Mouse (Mus musculus): ENCODE results near the gene Acsf2. TPM values are rescaled to one million over a fixed set of nuclear protein-coding genes. Genes with fewer than 3 reads are reported as not detected.

The Acsf2 gene
- polyA plus RNA-seq, 2 experiments, result 1.4 to 3.9 TPM

GRCm38 (mm10) chr11:94543932-94544331 is 57.7 kb downstream of the Acsf2 start:
- Histone ChIP-seq H3K36me3 (replicated peaks; ENCODE audit: control insufficient read depth, insufficient read depth, low read depth) (no peaks in the 10 kb centered on the region), H3K4me1 (replicated peaks; ENCODE audit: control insufficient read depth in 2 of 2, insufficient read depth in 2 of 2, low read length in 1 of 2) (no peaks in the 10 kb centered on the region), H3K4me2 (ENCODE audit: low read depth) (no peak overlapping the region), H3K27ac (no peak overlapping the region), H3K9me3 (ENCODE audit: control insufficient read depth, low read length) (no peaks in the 10 kb centered on the region), H3K9ac (replicated peaks) (no peak overlapping the region), H3K27me3 (ENCODE audit: control insufficient read depth, insufficient read depth, low read length) (no peaks in the 10 kb centered on the region), H3K4me3 (ENCODE audit: insufficient read depth in 1 of 2, low read depth in 2 of 2, low read length in 2 of 2) (no peak overlapping the region)
- no peak for ATAC-seq (ENCODE audit: insufficient read depth)
- peak in 2 of 3 experiments; percentile 17 to 25 for DNase-seq (ENCODE audit: low read depth in 3 of 3, low spot score in 3 of 3)
- WGBS (ENCODE audit: insufficient replicate concordance), result 47% methylated on average over 9 of the region's 9 CpGs
- TF ChIP-seq EP300 (IDR thresholded peaks at IDR 0.05; ENCODE audit: low read depth) (no peak), CTCF (IDR thresholded peaks at IDR 0.05; ENCODE audit: low read depth) (peak; percentile 80)

- Histone ChIP-seq H3K4me1 (replicated peaks; ENCODE audit: control insufficient read depth in 2 of 2, insufficient read depth in 2 of 2, low read length in 1 of 2) (no peaks in the 10 kb centered on the region), H3K36me3 (replicated peaks; ENCODE audit: control insufficient read depth, insufficient read depth, low read depth) (no peaks in the 10 kb centered on the region), H3K9me3 (ENCODE audit: control insufficient read depth, low read length) (no peaks in the 10 kb centered on the region), H3K4me3 (ENCODE audit: insufficient read depth in 1 of 2, low read depth in 2 of 2, low read length in 2 of 2) (no peak overlapping the region), H3K9ac (replicated peaks) (no peak overlapping the region), H3K4me2 (ENCODE audit: low read depth) (no peak overlapping the region), H3K27me3 (ENCODE audit: control insufficient read depth, insufficient read depth, low read length) (no peaks in the 10 kb centered on the region), H3K27ac (no peak overlapping the region)
- ATAC-seq (ENCODE audit: insufficient read depth) (no peak), DNase-seq (ENCODE audit: low read depth in 3 of 3, low spot score in 3 of 3) (no peak)
- no peak for TF ChIP-seq EP300 (IDR thresholded peaks at IDR 0.05; ENCODE audit: low read depth)
- no peak for TF ChIP-seq CTCF (IDR thresholded peaks at IDR 0.05; ENCODE audit: low read depth)
- 81% methylated on average over 12 of the region's 12 CpGs for WGBS (ENCODE audit: insufficient replicate concordance)
Observed at GRCm38 (mm10) chr11:94543344-94543743, 58.3 kb downstream of the Acsf2 start.

DNA sequence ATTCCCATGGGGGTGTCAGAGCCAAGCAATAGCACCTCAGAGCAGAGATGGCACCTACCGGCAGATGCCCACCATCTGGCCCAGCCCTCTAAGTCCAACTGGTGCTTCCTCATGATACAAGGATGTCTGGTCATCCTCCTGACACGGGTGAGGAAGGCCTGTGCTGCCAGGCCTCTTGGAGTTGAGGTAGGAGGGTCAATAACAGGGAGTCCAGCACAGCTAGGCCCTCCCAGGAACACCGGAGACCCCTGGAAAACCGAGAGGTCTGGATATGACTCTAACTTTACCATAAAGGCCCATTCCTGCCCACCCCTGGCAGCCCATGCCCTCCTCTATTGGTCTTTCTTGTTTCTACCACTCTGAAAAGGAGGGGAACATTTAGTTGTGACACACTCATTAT is 59.3 kb downstream of the Acsf2 start:
- 62% methylated on average over 4 of the region's 4 CpGs for WGBS (ENCODE audit: insufficient replicate concordance)

GRCm38 (mm10) chr11:94539761-94540160 is 61.9 kb downstream of the Acsf2 start:
- no peak for TF ChIP-seq EP300 (IDR thresholded peaks at IDR 0.05; ENCODE audit: low read depth)
- TF ChIP-seq CTCF (IDR thresholded peaks at IDR 0.05; ENCODE audit: low read depth), result no peak
- ATAC-seq (ENCODE audit: insufficient read depth), result no peak
- no peaks in the 10 kb centered on the region for H3K36me3 ChIP-seq (replicated peaks; ENCODE audit: control insufficient read depth, insufficient read depth, low read depth)

More for the DNA sequence above, 59.3 kb downstream of the Acsf2 start:
- ATAC-seq (ENCODE audit: insufficient read depth), result no peak
- Histone ChIP-seq H3K4me3 (ENCODE audit: insufficient read depth in 1 of 2, low read depth in 2 of 2, low read length in 2 of 2) (no peak overlapping the region), H3K36me3 (replicated peaks; ENCODE audit: control insufficient read depth, insufficient read depth, low read depth) (no peaks in the 10 kb centered on the region), H3K27ac (no peak overlapping the region), H3K4me1 (replicated peaks; ENCODE audit: control insufficient read depth in 2 of 2, insufficient read depth in 2 of 2, low read length in 1 of 2) (no peaks in the 10 kb centered on the region), H3K9me3 (ENCODE audit: control insufficient read depth, low read length) (no peaks in the 10 kb centered on the region), H3K4me2 (ENCODE audit: low read depth) (no peak overlapping the region), H3K9ac (replicated peaks) (no peak overlapping the region), H3K27me3 (ENCODE audit: control insufficient read depth, insufficient read depth, low read length) (no peaks in the 10 kb centered on the region)
- no peak for DNase-seq (ENCODE audit: low read depth in 3 of 3, low spot score in 3 of 3)
- TF ChIP-seq CTCF (IDR thresholded peaks at IDR 0.05; ENCODE audit: low read depth), result no peak
- no peak for TF ChIP-seq EP300 (IDR thresholded peaks at IDR 0.05; ENCODE audit: low read depth)

DNA sequence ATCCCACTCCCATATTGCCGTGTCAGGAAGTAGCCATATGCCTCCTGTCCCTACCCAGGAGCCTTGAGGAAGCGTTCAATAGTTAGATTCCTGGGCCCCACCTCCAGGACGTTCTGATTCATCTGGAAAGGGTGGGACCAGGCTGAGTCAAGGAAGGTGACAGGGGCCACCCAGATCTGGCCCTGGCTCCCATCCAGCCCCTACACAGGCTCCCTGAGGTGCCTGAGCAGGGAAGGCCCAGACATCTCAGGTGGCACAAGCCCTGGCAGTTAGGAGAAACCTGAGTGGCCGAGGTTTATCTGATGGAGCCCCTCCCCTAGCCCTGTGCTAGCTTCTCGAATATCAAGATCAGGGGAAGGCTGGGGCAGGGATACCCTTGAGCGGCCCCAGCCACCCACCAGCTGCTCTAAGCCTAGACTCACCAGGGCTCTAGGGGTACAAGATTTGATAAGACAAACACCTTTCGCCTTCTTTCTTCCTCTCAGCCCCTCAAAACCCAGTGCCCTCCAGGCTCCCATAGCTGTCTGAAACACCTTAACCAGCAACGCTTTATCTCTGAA is 62.9 kb downstream of the Acsf2 start:
- no peaks in the 10 kb centered on the region for H3K36me3 ChIP-seq (replicated peaks; ENCODE audit: control insufficient read depth, insufficient read depth, low read depth)
- H3K4me2 ChIP-seq (ENCODE audit: low read depth), result no peak overlapping the region
- DNase-seq (ENCODE audit: low read depth in 3 of 3, low spot score in 3 of 3) (no peak), ATAC-seq (ENCODE audit: insufficient read depth) (no peak)
- no peak overlapping the region for H3K9ac ChIP-seq (replicated peaks)
- no peak overlapping the region for H3K4me3 ChIP-seq (ENCODE audit: insufficient read depth in 1 of 2, low read depth in 2 of 2, low read length in 2 of 2)
- H3K27ac ChIP-seq, result no peak overlapping the region
- no peaks in the 10 kb centered on the region for H3K4me1 ChIP-seq (replicated peaks; ENCODE audit: control insufficient read depth in 2 of 2, insufficient read depth in 2 of 2, low read length in 1 of 2)
- 54% methylated on average over 8 of the region's 8 CpGs for WGBS (ENCODE audit: insufficient replicate concordance)
- no peak for TF ChIP-seq CTCF (IDR thresholded peaks at IDR 0.05; ENCODE audit: low read depth)
- TF ChIP-seq EP300 (IDR thresholded peaks at IDR 0.05; ENCODE audit: low read depth), result no peak
- H3K9me3 ChIP-seq (ENCODE audit: control insufficient read depth, low read length), result no peaks in the 10 kb centered on the region
- no peaks in the 10 kb centered on the region for H3K27me3 ChIP-seq (ENCODE audit: control insufficient read depth, insufficient read depth, low read length)

More at GRCm38 (mm10) chr11:94539761-94540160, 61.9 kb downstream of the Acsf2 start:
- Histone ChIP-seq H3K4me1 (replicated peaks; ENCODE audit: control insufficient read depth in 2 of 2, insufficient read depth in 2 of 2, low read length in 1 of 2) (no peaks in the 10 kb centered on the region), H3K27me3 (ENCODE audit: control insufficient read depth, insufficient read depth, low read length) (no peaks in the 10 kb centered on the region), H3K4me2 (ENCODE audit: low read depth) (no peak overlapping the region), H3K9me3 (ENCODE audit: control insufficient read depth, low read length) (no peaks in the 10 kb centered on the region), H3K9ac (replicated peaks) (no peak overlapping the region), H3K4me3 (ENCODE audit: insufficient read depth in 1 of 2, low read depth in 2 of 2, low read length in 2 of 2) (no peak overlapping the region), H3K27ac (no peak overlapping the region)
- no peak for DNase-seq (ENCODE audit: low read depth in 3 of 3, low spot score in 3 of 3)
- 66% methylated on average over 7 of the region's 7 CpGs for WGBS (ENCODE audit: insufficient replicate concordance)
